Mouse (Mus musculus): Measurements from ENCODE around the gene Atxn2.
A peak's percentile ranks its signal among the peaks of the same experiment; 100 is the strongest.

Atxn2 gene

DNA sequence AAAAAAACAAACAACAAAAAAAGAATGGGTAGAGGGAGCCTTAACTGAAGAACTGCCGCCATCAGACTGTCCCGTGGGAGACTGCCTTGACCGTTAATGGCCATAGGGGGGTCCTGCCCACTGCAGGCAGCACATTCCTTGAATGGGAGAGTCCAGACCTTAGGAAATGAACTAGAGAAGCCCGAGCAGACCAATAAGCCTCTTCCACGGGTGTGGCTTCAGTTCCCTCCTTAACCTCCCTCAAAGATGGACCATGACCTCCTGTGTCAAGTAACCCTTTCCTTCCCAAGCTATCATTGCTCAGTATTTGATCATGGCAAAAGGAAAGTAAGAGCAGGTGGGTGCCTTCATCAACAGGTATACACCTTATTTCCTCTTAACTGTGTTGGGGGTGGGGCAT is 150.8 kb downstream of the Atxn2 start:
- DNase-seq (ENCODE audit: low spot score), result peak; percentile 65

DNA sequence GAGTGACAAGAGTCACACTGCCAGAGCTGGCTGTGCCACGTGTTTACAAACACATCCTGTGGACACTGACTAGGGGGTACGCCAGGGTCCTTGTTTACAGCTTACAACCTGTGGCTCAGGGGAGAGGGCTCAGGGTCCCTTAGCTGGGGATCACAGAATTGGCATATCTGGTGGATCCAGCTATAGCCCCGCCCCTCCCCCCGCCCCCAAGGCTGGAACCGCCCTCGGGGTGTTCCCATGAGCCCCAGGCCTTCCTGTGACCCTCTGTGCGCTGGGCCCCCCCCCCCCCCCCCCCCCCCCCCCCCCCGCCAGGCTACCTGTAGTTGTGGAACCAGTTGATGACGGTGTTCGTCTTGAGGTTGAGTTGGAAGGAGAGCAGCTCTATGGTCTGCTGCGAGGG is 153.2 kb downstream of the Atxn2 start:
- DNase-seq (ENCODE audit: low spot score), result no peak

All from yolk sac, embryonic 10.5 days (tissue).